Mouse (Mus musculus) monocyte, adult 5-6 weeks (primary cell): ENCODE measurements around the gene Dnajc11. TPM values are rescaled to one million over a fixed set of nuclear protein-coding genes. Genes with fewer than 3 reads are reported as not detected.

Source experiments
- ATAC-seq: fragments of 153-309, 156-312 bp; replicated peaks from 2 replicates; pipeline ENCODE4 v1.8.0; 2017; ENCODE audit warnings: mild to moderate bottlenecking; ENCODE audit not compliant: low TSS enrichment, insufficient number of reproducible peaks, severe bottlenecking, poor library complexity, low FRiP score
- total RNA-seq: library from RNA; stranded (forward); fragments of 200-1000, 200-491, 200-594 nt; gene quantifications from 3 replicates; pipeline ENCODE4 v1.2.3, GENCODE M21; 2017

Dnajc11 gene
- 20.1 to 46.9 TPM (median 23.0 TPM) in 3 replicates for total RNA-seq

- peak; percentile 81 for ATAC-seq
Measured at GRCm38 (mm10) chr4:151933505-151934214, at the start of gene Dnajc11. TSS of gene Dnajc11 (plus strand) at chr4:151933691.

- no peak for ATAC-seq
Measured at GRCm38 (mm10) chr4:151893241-151893640, 40.2 kb upstream of the Dnajc11 start.

GRCm38 (mm10) chr4:151894926-151895325 is 38.6 kb upstream of the Dnajc11 start:
- ATAC-seq: no peak

- no peak for ATAC-seq
Measured at GRCm38 (mm10) chr4:151895624-151896023, 37.9 kb upstream of the Dnajc11 start.

- ATAC-seq: no peak
Measured at GRCm38 (mm10) chr4:151897069-151897617, 36.3 kb upstream of the Dnajc11 start.

GRCm38 (mm10) chr4:151898600-151899245 is 34.8 kb upstream of the Dnajc11 start:
- ATAC-seq: no peak

- ATAC-seq: no peak
Measured at GRCm38 (mm10) chr4:151899707-151900384, 33.6 kb upstream of the Dnajc11 start.

GRCm38 (mm10) chr4:151900735-151901134 is 32.8 kb upstream of the Dnajc11 start:
- no peak for ATAC-seq

GRCm38 (mm10) chr4:151901422-151901821 is 32.1 kb upstream of the Dnajc11 start:
- ATAC-seq: no peak

GRCm38 (mm10) chr4:151902046-151902688 is 31.3 kb upstream of the Dnajc11 start:
- no peak for ATAC-seq

GRCm38 (mm10) chr4:151902689-151903241 is 30.7 kb upstream of the Dnajc11 start:
- 0 out of 2 replicates have a peak, but pooled peaks have one; percentile 27 for ATAC-seq

- ATAC-seq: no peak
Measured at GRCm38 (mm10) chr4:151904098-151904497, 29.4 kb upstream of the Dnajc11 start.

- ATAC-seq: no peak
Measured at GRCm38 (mm10) chr4:151905621-151906020, 27.9 kb upstream of the Dnajc11 start.

- no peak for ATAC-seq
Measured at GRCm38 (mm10) chr4:151907577-151908343, 25.7 kb upstream of the Dnajc11 start.

GRCm38 (mm10) chr4:151908809-151909208 is 24.7 kb upstream of the Dnajc11 start:
- no peak for ATAC-seq

- no peak for ATAC-seq
Measured at GRCm38 (mm10) chr4:151916271-151916670, 17.2 kb upstream of the Dnajc11 start.

- ATAC-seq: no peak
Measured at GRCm38 (mm10) chr4:151919135-151919840, 14.2 kb upstream of the Dnajc11 start.
